Mouse (Mus musculus) intestine, postnatal 0 days (tissue): ENCODE measurements around the gene Tmem175. TPM values are rescaled to one million over a fixed set of nuclear protein-coding genes. Genes with fewer than 3 reads are reported as not detected.

ENCODE experiments used
- ATAC-seq: fragments of 200-750 bp; cut with Nextera tagmentation; 2 replicates; pipeline ENCODE4 v1.8.0; 2017; ENCODE audit warnings: mild to moderate bottlenecking, moderate TSS enrichment, moderate library complexity
- H3K27ac ChIP-seq: fragments of 300-500 bp; sonication (generic); 2 replicates; pipeline ENCODE4 v1.5.1; 2014; ENCODE audit warnings: mild to moderate bottlenecking, low read depth, low read length, moderate library complexity
- H3K27me3 ChIP-seq: fragments of 300-500 bp; sonication (generic); replicated peaks from 2 replicates; pipeline ENCODE4 v1.6.1; 2014; ENCODE audit warnings: low read length, mixed read lengths; ENCODE audit not compliant: control insufficient read depth, insufficient read depth
- H3K36me3 ChIP-seq: fragments of 300-500 bp; sonication (generic); 2 replicates; pipeline ENCODE4 v1.6.1; 2014; ENCODE audit warnings: mild to moderate bottlenecking, moderate library complexity; ENCODE audit not compliant: control insufficient read depth, insufficient read depth
- H3K4me1 ChIP-seq: fragments of 300-500 bp; sonication (generic); replicated peaks from 2 replicates; pipeline ENCODE4 v1.6.1; 2014; ENCODE audit warnings: antibody characterized with exemption, low read length, mixed read lengths; ENCODE audit not compliant: control insufficient read depth, insufficient read depth
- H3K4me2 ChIP-seq: fragments of 300-500 bp; sonication (generic); replicated peaks from 2 replicates; pipeline ENCODE4 v1.6.1; 2014; ENCODE audit warnings: low read depth, mild to moderate bottlenecking, moderate library complexity
- H3K4me3 ChIP-seq: fragments of 300-500 bp; sonication (generic); 2 replicates; pipeline ENCODE4 v1.5.1; 2014; ENCODE audit warnings: low read depth, low read length
- H3K9ac ChIP-seq: fragments of 300-500 bp; sonication (generic); 2 replicates; pipeline ENCODE4 v1.6.1; 2014; ENCODE audit warnings: mild to moderate bottlenecking, low read depth, low read length
- H3K9me3 ChIP-seq: fragments of 300-500 bp; sonication (generic); 2 replicates; pipeline ENCODE4 v1.6.1; 2016; ENCODE audit warnings: mixed run types; ENCODE audit not compliant: control insufficient read depth
- CTCF ChIP-seq: sonication (generic); IDR thresholded peaks from 2 replicates; pipeline ENCODE4 v1.5.1; 2016; ENCODE audit warnings: low read depth, mild to moderate bottlenecking, control low read depth, antibody characterized with exemption, moderate library complexity
- WGBS: fragments of 180-500 bp; shearing (Covaris S2); extraction: QIAGEN DNeasy Blood & Tissue Kit; methylation state at CpG from one replicate; pipeline ENCODE4 v1.1.7; 2014; 5-methylcytosine and 5-hydroxymethylcytosine counted together
- polyA plus RNA-seq: library from polyadenylated mRNA; unstranded; fragments of >200 nt; fragmentation: Nextera tagmentation; extraction: Ambion mirVana; gene quantifications from 2 replicates; pipeline ENCODE4 v1.2.1, GENCODE M21; 2015

The Tmem175 gene
- polyA plus RNA-seq, 1 experiment from 2014 or later: 19.4 TPM

DNA sequence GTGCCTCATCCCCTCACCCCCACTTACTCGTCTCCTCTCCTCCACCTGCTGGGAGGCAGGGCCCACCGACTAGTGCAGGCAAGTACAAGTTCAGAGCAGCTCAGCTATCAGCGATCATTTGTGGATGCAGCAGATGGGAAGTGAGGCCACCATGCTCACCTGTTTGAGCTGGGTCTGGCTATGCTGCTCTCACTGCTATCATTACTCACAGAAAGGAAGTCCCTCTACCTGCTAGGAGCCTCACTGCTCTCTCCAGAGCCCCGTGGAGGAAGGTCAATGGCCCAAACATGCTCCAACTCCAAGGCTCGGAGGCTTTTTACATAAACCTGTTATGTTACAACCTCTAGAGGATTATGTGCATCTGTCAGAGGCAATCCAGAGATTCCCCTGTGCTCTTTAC lies 27.8 kb downstream of the Tmem175 start:
- no peak overlapping the region for H3K4me2 ChIP-seq
- no peak overlapping the region for H3K4me3 ChIP-seq
- no peaks in the 10 kb centered on the region for H3K27me3 ChIP-seq
- H3K4me1 ChIP-seq: peaks cover 3% of the 10 kb centered on the region; the same call in 1 of the 2 replicates
- ATAC-seq: no peak
- H3K9me3 ChIP-seq: no peaks in the 10 kb centered on the region
- no peak overlapping the region for H3K9ac ChIP-seq
- TF ChIP-seq CTCF: no peak
- WGBS: 79% methylated on average over 5 of the region's 5 CpGs
- H3K27ac ChIP-seq: no peak overlapping the region
- H3K36me3 ChIP-seq: peaks cover 55% of the 10 kb centered on the region

DNA sequence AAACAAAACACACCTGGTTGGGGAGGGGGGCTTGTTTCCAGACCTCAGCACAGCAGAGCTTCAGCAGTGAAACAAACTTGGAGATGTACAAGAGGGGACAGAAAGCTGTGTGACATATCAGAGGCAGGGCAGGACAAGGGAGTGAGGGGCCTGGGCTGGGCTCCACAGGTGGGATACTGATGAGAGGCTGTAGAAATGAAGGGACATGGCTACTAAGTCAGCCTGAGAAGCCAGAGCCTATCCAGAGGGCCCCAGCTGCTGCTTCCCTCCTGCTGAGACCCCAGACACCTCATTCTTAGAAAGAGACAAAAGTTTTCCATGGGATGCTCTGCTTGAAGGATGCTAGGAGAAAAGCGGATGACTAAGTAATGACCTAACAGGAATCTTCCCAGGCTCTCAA lies 29.0 kb downstream of the Tmem175 start:
- no peak overlapping the region for H3K4me3 ChIP-seq

DNA sequence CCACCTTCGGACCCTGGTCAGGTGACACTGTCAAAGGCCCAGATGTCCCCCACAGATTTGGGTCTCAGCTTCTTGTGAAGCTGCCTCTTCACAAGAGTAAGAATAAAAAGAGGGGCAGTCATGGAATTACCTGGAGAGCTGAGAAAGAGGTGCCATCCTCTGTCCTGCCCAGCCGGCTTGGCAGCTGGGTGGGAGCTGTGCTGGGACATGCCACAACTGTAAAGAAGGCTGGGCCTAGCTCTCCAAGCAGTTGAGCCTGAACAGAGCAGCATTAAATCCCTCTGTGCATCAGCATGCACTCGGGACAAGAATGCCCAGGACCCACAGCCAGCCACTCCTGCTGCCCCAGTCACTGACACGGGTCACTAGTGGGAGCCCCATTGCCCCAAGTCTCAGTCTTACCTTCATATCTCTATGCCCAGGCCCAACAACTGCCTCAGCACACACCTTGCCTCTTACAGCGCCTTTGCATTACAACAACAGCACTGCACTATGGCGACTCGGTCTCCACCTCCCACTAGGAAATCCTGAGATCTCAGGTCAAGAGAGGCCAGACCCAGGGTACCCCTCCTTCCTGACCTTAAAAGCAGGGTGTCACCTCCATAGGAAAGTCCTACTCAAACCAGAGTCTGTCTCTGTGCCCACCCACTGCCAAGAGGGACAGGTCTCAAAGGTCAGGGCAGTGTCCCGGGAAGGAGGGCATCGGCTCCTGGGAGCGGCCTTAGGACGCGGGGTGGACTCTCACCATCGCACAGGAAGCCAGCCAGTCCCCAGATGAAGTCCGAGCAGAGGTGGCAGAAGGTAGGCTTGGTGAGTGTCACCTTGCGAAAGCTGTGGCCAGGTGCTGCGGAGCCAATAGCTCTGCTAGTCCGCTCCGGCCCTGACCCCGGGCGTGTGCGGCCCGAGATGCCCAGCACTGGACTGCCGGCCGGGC lies 30.4 kb downstream of the Tmem175 start, which contains the start of gene Idua:
Gene Idua, plus strand, starts transcription at position 634 of the 934 bp plus-strand sequence.
- Histone ChIP-seq H3K36me3 (peaks cover 30% of the 10 kb centered on the region), H3K27me3 (no peaks in the 10 kb centered on the region), H3K9me3 (no peaks in the 10 kb centered on the region), H3K4me1 (no peaks in the 10 kb centered on the region; the same call in 1 of the 2 replicates), H3K9ac (peak within 1 kb of the TSS; percentile 86), H3K4me3 (peak within 1 kb of the TSS; percentile 77), H3K4me2 (peak within 1 kb of the TSS; percentile 86), H3K27ac (peak within 1 kb of the TSS; percentile 88)
- peak; percentile 64 for ATAC-seq
- 7% methylated on average over 24 of the region's 24 CpGs for WGBS
- TF ChIP-seq CTCF: no peak

More for the DNA sequence above, 29.0 kb downstream of the Tmem175 start:
- H3K9me3 ChIP-seq: no peaks in the 10 kb centered on the region
- H3K4me1 ChIP-seq: peaks cover 3% of the 10 kb centered on the region; the same call in 1 of the 2 replicates
- H3K27me3 ChIP-seq: no peaks in the 10 kb centered on the region
- ATAC-seq: no peak
- WGBS: 82% methylated on average over 1 of the region's 1 CpGs
- no peak for TF ChIP-seq CTCF
- H3K4me2 ChIP-seq: peak overlapping the region; percentile 86
- no peak overlapping the region for H3K9ac ChIP-seq
- 0 out of 2 replicates have a peak overlapping the region, but pooled peaks have one; percentile 7 for H3K27ac ChIP-seq
- peaks cover 43% of the 10 kb centered on the region for H3K36me3 ChIP-seq

DNA sequence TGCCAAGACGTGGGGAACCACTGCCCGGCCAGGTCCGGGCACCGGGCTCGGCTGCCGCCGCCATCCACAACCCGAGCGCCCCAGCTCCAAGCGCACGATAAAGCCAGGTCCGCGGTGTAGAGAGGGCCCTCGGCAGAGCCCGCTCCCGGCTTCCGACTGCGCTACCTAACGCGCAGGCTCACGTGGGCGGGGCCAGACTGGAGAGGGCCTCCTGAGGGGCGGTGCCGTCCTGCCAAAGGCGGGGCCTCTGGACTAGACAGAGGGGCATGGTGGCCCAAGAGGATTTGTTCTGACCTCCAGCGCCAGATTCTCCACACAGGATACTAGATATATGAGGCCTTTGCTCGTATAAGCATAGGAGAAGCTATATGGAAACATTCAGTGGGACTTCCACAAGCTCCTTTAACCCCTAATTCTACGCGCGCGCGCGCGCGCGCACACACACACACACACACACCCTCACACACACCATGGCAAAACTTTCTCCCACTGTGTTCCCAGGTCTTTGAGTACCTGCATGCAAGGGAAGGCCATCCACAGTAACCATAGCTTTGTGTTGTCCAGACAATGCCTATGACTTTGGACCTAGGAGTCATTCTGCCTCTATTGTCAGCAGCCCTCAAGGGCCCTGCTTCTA lies 31.2 kb downstream of the Tmem175 start:
- no peaks in the 10 kb centered on the region for H3K27me3 ChIP-seq
- WGBS: 14% methylated on average over 31 of the region's 36 CpGs
- peak; percentile 89 for ATAC-seq
- peak overlapping the region; percentile 77 for H3K4me3 ChIP-seq
- H3K4me1 ChIP-seq: no peaks in the 10 kb centered on the region; the same call in 1 of the 2 replicates
- H3K9ac ChIP-seq: peak overlapping the region; percentile 86
- peak overlapping the region; percentile 86 for H3K4me2 ChIP-seq
- H3K27ac ChIP-seq: peak overlapping the region; percentile 88
- H3K9me3 ChIP-seq: no peaks in the 10 kb centered on the region
- H3K36me3 ChIP-seq: peaks cover 22% of the 10 kb centered on the region
- TF ChIP-seq CTCF: no peak

DNA sequence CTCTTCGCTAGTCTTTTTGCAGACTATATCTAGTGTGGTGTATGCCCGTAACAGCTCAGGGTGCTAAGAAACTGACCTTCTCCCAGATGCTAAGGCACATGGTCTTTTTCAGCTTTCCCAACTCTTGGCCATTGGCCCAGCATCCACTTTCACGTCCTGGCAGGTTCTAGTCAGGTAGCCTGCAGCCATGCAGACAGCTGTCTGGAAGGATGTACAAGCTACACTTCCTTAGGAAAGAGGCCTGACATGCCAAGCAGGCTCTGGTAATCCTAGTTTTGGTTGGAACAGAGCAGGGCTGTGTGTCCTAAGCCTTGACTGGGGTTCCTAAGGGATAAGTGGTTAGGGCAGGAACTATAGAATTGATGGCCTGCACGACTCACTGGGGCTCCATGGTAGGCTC lies 33.2 kb downstream of the Tmem175 start:
- no peak for TF ChIP-seq CTCF
- Histone ChIP-seq H3K9ac (no peak overlapping the region), H3K27me3 (no peaks in the 10 kb centered on the region), H3K4me3 (no peak overlapping the region), H3K27ac (no peak overlapping the region), H3K9me3 (no peaks in the 10 kb centered on the region), H3K4me2 (no peak overlapping the region), H3K4me1 (no peaks in the 10 kb centered on the region; the same call in 1 of the 2 replicates), H3K36me3 (peaks cover 3% of the 10 kb centered on the region; the same call in 1 of the 2 replicates)
- ATAC-seq: no peak
- 84% methylated on average over 4 of the region's 4 CpGs for WGBS

DNA sequence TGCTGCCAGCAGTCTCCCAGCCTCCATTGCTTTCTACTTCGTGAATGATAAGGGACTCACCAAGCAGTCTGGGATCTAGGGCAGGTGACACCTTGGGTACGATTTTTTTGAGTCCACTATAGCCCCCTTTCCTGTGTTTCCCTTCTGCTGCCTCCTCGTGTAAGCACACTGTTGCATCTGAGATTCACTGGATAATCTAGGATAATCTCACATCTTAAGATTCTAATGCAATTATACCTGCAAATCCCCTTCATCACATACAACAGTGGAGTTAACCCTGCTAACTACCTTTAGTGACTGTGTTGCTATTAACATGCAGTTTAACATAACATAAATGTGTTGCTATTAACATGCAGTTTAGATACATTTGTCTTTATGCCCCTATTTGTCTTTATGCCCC lies 35.5 kb downstream of the Tmem175 start:
- Histone ChIP-seq H3K4me2 (no peak overlapping the region), H3K4me1 (peaks cover 7% of the 10 kb centered on the region; the same call in 1 of the 2 replicates), H3K9ac (no peak overlapping the region), H3K27ac (no peak overlapping the region), H3K9me3 (no peaks in the 10 kb centered on the region), H3K36me3 (no peaks in the 10 kb centered on the region), H3K4me3 (no peak overlapping the region), H3K27me3 (no peaks in the 10 kb centered on the region)
- 38% methylated on average over 3 of the region's 3 CpGs for WGBS
- TF ChIP-seq CTCF: no peak
- ATAC-seq: no peak
